In genomic region chr6:17680266-17680925, GRCm38 (mm10) we compare ENCODE assay signal across 21 mouse cellular contexts. TPM values are rescaled to one million over a fixed set of nuclear protein-coding genes. Genes with fewer than 3 reads are reported as not detected.
DNase-seq lines count a peak whose midpoint lies in the region; ATAC-seq and TF ChIP-seq lines count a peak whose summit lies in the region.
"Had no signal": no experiment of that assay in that cellular context is flagged by ENCODE, and none has a peak within 500 bp of the region (broad histone marks: within the 10 kb centered on the region; RNA-seq: fewer than 3 reads in every experiment).

No protein-coding gene starts in this region.

- peak; percentile 81 for TF ChIP-seq EP300 in liver, embryonic 14.5 days (IDR thresholded peaks at IDR 0.05; ENCODE audit: low read depth)

- H3K4me3 ChIP-seq in liver, embryonic 14.5 days (ENCODE audit: insufficient read depth in 1 of 2, low read depth in 2 of 2, low read length in 2 of 2) = no peak overlapping the region
- H3K4me3 ChIP-seq in midbrain, embryonic 13.5 days (replicated peaks) = no peak overlapping the region
- H3K4me3 ChIP-seq in midbrain, embryonic 16.5 days (ENCODE audit: low read depth, low read length) = no peak overlapping the region
- H3K4me3 ChIP-seq: embryonic facial prominence, embryonic 13.5 days; intestine, embryonic 15.5 days; neural tube, embryonic 13.5 days had no signal

- no peaks in the 10 kb centered on the region for H3K27me3 ChIP-seq in liver, embryonic 14.5 days (ENCODE audit: control insufficient read depth, insufficient read depth, low read length)
- no peaks in the 10 kb centered on the region for H3K27me3 ChIP-seq in midbrain, embryonic 13.5 days
- H3K27me3 ChIP-seq in midbrain, embryonic 16.5 days (ENCODE audit: control insufficient read depth, insufficient read depth, low read depth, low read length) = no peaks in the 10 kb centered on the region
- H3K27me3 ChIP-seq: embryonic facial prominence, embryonic 13.5 days; intestine, embryonic 15.5 days; neural tube, embryonic 13.5 days had no signal

- peaks cover 6 to 9% of the 10 kb centered on the region in 2 experiments; a peak in 3 of 4 replicates for H3K4me1 ChIP-seq in liver, embryonic 14.5 days (replicated peaks; ENCODE audit: control insufficient read depth in 2 of 2, insufficient read depth in 2 of 2, low read length in 1 of 2)
- no peaks in the 10 kb centered on the region for H3K4me1 ChIP-seq in midbrain, embryonic 13.5 days (replicated peaks)
- H3K4me1 ChIP-seq in midbrain, embryonic 16.5 days (ENCODE audit: control insufficient read depth, insufficient read depth, low read length) = no peaks in the 10 kb centered on the region
- H3K4me1 ChIP-seq: embryonic facial prominence, embryonic 13.5 days; intestine, embryonic 15.5 days; neural tube, embryonic 13.5 days had no signal

- H3K4me2 ChIP-seq in liver, embryonic 14.5 days (ENCODE audit: low read depth) = peak overlapping the region; percentile 26; the same call in 1 of the 2 replicates
- H3K4me2 ChIP-seq in midbrain, embryonic 13.5 days (replicated peaks) = no peak overlapping the region
- no peak overlapping the region for H3K4me2 ChIP-seq in midbrain, embryonic 16.5 days (ENCODE audit: low read length)
- H3K4me2 ChIP-seq: embryonic facial prominence, embryonic 13.5 days; heart, embryonic 11.5 days; hindbrain, embryonic 14.5 days; intestine, embryonic 15.5 days; lung, embryonic 14.5 days; neural tube, embryonic 13.5 days had no signal

- ATAC-seq in liver, embryonic 14.5 days (ENCODE audit: insufficient read depth) = peak; percentile 85
- ATAC-seq in midbrain, embryonic 13.5 days = no peak
- no peak for ATAC-seq in midbrain, embryonic 16.5 days
- ATAC-seq: intestine, embryonic 15.5 days had no signal

- H3K9ac ChIP-seq in liver, embryonic 14.5 days (replicated peaks) = no peak overlapping the region
- no peak overlapping the region for H3K9ac ChIP-seq in midbrain, embryonic 13.5 days (replicated peaks)
- no peak overlapping the region for H3K9ac ChIP-seq in midbrain, embryonic 16.5 days (ENCODE audit: low read depth, low read length)
- H3K9ac ChIP-seq: embryonic facial prominence, embryonic 13.5 days; hindbrain, embryonic 14.5 days; intestine, embryonic 15.5 days; lung, embryonic 14.5 days; neural tube, embryonic 13.5 days had no signal

- TF ChIP-seq CTCF in liver, embryonic 14.5 days (IDR thresholded peaks at IDR 0.05; ENCODE audit: low read depth) = no peak

- 66% methylated on average over 6 of the region's 6 CpGs for WGBS in liver, embryonic 14.5 days (ENCODE audit: insufficient replicate concordance)
- 87% methylated on average over 6 of the region's 6 CpGs for WGBS in midbrain, embryonic 13.5 days
- WGBS in midbrain, embryonic 16.5 days = 86% methylated on average over 6 of the region's 6 CpGs

- no peak overlapping the region for H3K27ac ChIP-seq in liver, embryonic 14.5 days
- H3K27ac ChIP-seq in midbrain, embryonic 13.5 days = no peak overlapping the region
- H3K27ac ChIP-seq in midbrain, embryonic 16.5 days (ENCODE audit: low read length) = no peak overlapping the region
- H3K27ac ChIP-seq: embryonic facial prominence, embryonic 13.5 days; hindbrain, embryonic 14.5 days; intestine, embryonic 15.5 days; neural tube, embryonic 13.5 days had no signal

- H3K9me3 ChIP-seq in liver, embryonic 14.5 days (ENCODE audit: control insufficient read depth, low read length) = peaks cover 3% of the 10 kb centered on the region; the same call in 1 of the 2 replicates
- no peaks in the 10 kb centered on the region for H3K9me3 ChIP-seq in midbrain, embryonic 13.5 days
- no peaks in the 10 kb centered on the region for H3K9me3 ChIP-seq in midbrain, embryonic 16.5 days (replicated peaks; ENCODE audit: control insufficient read depth, low read length, poor library complexity, severe bottlenecking)
- H3K9me3 ChIP-seq: embryonic facial prominence, embryonic 13.5 days; intestine, embryonic 15.5 days; neural tube, embryonic 13.5 days had no signal

- peak; percentile 48 for DNase-seq in heart, adult 11 months
- DNase-seq in heart, adult 9 months (ENCODE audit: low spot score in 2 of 2) = no peak
- DNase-seq in c-Kit-positive CD71-positive TER-119-positive erythroid progenitor cells, embryonic 14.5 days (ENCODE audit: low spot score) = peak; percentile 66
- peak in 2 of 3 experiments; percentile 16 to 51 for DNase-seq in liver, embryonic 14.5 days (ENCODE audit: low read depth in 3 of 3, low spot score in 3 of 3)
- DNase-seq in spleen, postnatal 10 days (ENCODE audit: low spot score in 2 of 2) = peak; percentile 54 to 86
- no peak for DNase-seq in embryo, embryonic 11 days
- DNase-seq: adrenal gland, adult 8-10 months; cerebellum, adult 2 months; gastrocnemius, postnatal 36 days; heart, postnatal 14 days; kidney, postnatal 4 days; layer of hippocampus, postnatal 36 days; lung, embryonic 14.5 days; thymus, postnatal 36 days had no signal

- no peaks in the 10 kb centered on the region for H3K36me3 ChIP-seq in liver, embryonic 14.5 days (replicated peaks; ENCODE audit: control insufficient read depth, insufficient read depth, low read depth)
- no peaks in the 10 kb centered on the region for H3K36me3 ChIP-seq in midbrain, embryonic 13.5 days
- H3K36me3 ChIP-seq in midbrain, embryonic 16.5 days (ENCODE audit: control insufficient read depth, insufficient read depth, low read length) = no peaks in the 10 kb centered on the region
- H3K36me3 ChIP-seq: embryonic facial prominence, embryonic 13.5 days; intestine, embryonic 15.5 days; neural tube, embryonic 13.5 days had no signal

RNA-seq across cellular contexts. Expression of gene St7, which starts 12.3 kb away (rescaled TPM):
- 6.7 and 7.9 TPM in 2 replicates for polyA plus RNA-seq in liver, embryonic 14.5 days (2012; rRNA removed)
- 8.9 and 9.4 TPM in 2 replicates for polyA plus RNA-seq in liver, embryonic 14.5 days (2014; fragmentation: Nextera tagmentation; extraction: Ambion mirVana)
- 62.4 and 63.0 TPM in 2 replicates for polyA plus RNA-seq in midbrain, embryonic 13.5 days (2015; fragmentation: Nextera tagmentation; extraction: Ambion mirVana)
- 51.5 and 69.7 TPM in 2 replicates for polyA plus RNA-seq in midbrain, embryonic 16.5 days (2015; fragmentation: Nextera tagmentation; extraction: Ambion mirVana)

RNA-seq across cellular contexts. Expression of gene Capza2, which starts 44.4 kb away (rescaled TPM):
- polyA plus RNA-seq in liver, embryonic 14.5 days (2012; rRNA removed) = 20.1 and 32.1 TPM in 2 replicates
- 90.8 and 91.6 TPM in 2 replicates for polyA plus RNA-seq in liver, embryonic 14.5 days (2014; fragmentation: Nextera tagmentation; extraction: Ambion mirVana)
- 238 and 262 TPM in 2 replicates for polyA plus RNA-seq in midbrain, embryonic 13.5 days (2015; fragmentation: Nextera tagmentation; extraction: Ambion mirVana)
- polyA plus RNA-seq in midbrain, embryonic 16.5 days (2015; fragmentation: Nextera tagmentation; extraction: Ambion mirVana) = 246 and 251 TPM in 2 replicates

Comparison
In these comparisons a context has a peak if more than half of its experiments do, and no peak if none do; other contexts are left out.
1. DNase-seq: peak in heart, adult 11 months (single experiment), c-Kit-positive CD71-positive TER-119-positive erythroid progenitor cells, embryonic 14.5 days (single experiment), liver, embryonic 14.5 days (2 of 3) and spleen, postnatal 10 days (2 of 2); none in heart, adult 9 months (0 of 2) and embryo, embryonic 11 days (single experiment).